Mouse (Mus musculus): ENCODE results near the gene Cdc6. TPM values are rescaled to one million over a fixed set of nuclear protein-coding genes. Genes with fewer than 3 reads are reported as not detected.
"Not testable (repeated sequence)": the region's sequence is repeated elsewhere in the genome, so short reads cannot be mapped to it uniquely, and the experiment has no call there.

Gene Cdc6
- polyA plus RNA-seq, 3 experiments from 2014 or later: 5.1 to 40.6 (median 5.2) TPM

DNA sequence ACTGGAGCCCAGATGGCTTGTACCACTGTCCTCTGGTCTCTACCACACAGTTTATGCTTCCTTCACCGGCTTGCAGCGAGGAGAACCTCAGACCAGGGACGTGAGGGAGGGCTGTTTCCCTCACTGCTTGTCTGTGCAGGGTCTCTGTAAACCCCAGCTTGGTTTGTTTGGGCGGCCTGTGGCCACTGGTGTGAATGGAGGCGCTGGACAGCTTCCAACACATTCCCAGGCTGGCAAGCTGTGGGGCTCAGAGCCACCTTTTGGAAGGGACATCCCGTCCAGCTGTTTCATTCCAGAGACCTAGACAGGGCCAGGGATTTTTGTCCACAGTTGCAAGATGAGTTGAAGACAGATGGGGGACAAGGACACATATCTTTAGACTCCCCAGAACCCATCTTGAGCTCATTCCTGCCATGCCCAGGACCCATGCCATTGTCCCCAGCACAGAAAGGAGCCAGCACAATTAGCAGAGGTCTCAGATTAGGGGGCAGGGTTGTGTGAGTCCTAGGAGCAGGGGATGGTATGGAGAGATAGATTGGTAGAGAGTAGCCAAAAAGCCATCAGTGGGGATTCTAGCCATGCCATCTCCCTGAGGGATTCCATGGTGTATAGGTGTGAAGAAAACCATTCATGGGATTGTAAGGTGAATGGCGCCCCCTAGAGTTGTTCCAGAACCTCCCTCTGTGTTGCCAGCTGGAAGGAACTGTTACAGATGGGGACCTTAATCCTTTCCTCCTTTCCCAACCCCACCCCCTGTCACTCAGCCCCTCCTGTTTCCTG, 24.1 kb downstream of the Cdc6 start:
- no peak for ATAC-seq

DNA sequence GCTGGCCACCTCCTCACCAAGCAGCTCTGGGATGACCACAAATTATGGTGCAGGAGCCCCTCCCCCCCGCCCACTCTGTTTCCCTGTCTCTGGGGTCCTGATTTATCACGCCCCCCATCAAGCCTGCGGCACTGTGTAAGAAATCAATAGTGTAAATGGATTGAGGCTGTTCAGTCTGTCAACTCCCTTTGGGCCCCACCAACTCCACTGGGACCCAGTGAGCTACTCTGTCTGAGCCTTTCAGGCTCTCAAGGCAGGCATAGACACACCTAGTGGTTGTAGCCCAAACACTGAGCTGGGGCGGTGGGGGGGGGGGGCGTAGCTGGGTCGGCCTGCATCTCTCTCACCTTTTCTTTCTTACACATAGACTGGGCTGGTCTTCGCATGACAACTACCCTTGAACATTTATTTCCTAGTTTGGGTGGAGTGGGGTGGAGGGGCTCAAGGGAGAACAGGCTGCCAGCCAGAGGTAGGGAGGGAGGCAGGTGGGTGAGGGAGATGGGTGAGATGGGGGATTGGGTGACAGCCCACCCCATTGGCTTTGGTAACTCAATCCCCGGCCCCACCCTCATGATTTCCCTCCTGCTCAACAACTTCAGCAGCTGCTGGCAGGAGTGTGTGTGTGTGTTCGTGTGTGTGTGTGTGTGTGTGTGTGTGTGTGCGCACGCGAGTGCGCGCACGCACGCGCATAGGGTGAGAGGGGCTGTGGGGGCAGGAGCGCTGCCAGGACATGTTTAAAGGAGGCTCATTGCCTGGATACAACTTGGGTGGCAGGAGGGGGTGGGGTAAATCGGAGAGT, 24.9 kb downstream of the Cdc6 start:
- no peak for ATAC-seq

DNA sequence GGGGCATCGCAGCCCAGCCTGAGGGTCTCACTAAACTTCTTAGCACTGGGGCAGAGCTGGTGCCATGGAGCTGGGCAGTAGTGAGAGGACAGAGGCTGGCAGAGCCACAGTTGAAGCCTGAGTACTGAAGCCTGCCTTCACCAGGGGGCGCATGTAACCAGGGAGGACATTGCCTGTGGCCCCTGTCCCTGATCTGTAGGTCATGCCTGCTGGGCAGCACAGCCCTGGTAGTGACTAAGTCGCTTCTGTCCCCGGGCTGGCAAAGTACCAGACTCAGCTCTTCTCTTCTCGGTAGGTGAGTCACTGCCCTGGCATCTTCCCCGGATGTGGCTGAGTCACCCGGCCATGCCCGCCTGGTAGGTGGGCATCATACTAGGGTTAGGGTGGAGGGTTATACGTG, 25.6 kb downstream of the Cdc6 start:
- ATAC-seq: peak; percentile 43

DNA sequence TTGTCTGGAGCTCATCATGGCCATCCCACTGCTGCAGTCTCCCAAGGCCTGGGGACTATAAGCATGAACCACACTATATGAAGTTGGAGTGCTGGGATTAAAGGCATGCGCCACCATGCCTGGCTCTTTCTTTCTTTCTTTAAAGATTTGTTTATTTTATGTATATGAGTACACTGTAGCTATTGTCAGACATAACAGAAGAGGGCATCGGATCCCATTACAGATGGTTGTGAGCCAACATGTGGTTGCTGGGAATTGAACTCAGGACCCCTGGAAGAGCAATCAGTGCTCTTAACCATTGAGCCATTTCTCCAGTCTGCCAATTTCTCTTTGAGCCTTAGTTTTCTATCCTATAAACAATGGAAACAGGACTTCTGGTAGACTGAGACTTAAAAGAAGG, 26.2 kb downstream of the Cdc6 start:
- ATAC-seq: not testable (repeated sequence)

DNA sequence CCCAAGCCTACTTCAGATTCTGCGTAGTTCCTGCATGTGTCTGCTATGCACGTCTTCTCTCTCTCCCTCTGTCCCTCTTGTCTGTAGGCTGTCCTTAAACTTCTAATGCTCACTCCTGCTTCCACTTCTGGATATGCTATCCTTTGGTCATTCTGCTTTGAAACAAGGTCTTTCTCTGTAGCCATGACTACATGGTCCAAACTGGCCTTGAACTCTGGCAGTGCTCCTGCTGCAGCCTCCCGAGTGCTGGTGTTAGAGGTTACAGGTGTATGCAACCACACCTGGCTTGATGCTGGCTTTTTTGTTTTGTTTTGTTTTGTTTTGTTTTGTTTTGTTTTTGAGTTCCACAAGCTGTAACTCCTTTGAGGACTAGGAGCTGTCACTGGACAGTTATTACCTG, 26.8 kb downstream of the Cdc6 start:
- no peak for ATAC-seq

DNA sequence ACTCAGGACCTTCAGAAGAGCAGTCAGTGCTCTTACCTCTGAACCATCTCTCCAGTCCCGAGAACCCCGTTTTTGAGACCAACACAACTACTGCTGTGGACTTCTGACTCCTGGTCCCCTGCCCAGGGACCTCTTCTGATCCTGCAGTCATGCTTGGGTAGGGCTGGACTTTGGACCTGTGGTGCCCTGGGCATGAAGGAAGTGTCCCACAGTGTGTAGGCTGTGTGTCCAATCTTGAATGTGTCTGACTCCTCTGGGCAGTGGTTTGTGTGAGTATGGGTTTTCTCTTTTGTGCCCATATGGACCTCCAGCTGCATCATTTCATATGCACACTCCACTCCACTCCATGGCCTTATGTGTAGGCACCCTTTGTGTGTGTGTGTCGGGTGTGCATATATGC, 27.5 kb downstream of the Cdc6 start:
- ATAC-seq: no peak

DNA sequence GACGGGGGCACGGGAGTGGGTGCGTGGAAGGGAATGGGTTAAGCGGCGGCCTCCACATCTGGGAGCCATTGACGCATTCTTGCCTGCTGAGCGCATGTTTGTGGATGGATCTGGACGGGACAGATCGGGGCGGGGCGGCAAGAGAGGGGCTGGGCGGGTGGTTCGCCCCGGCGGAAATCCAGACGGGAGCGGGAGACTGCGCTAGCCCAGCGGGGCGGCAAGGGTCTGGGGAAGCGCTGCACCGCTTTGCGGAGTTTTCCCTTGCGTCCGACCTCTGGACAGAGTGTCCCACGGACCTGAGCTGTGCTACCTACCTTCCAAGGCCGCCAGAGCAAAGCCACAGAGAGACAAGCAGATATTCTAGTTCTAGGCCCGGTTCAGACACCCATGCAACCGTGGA, 28.6 kb downstream of the Cdc6 start:
- no peak for ATAC-seq

DNA sequence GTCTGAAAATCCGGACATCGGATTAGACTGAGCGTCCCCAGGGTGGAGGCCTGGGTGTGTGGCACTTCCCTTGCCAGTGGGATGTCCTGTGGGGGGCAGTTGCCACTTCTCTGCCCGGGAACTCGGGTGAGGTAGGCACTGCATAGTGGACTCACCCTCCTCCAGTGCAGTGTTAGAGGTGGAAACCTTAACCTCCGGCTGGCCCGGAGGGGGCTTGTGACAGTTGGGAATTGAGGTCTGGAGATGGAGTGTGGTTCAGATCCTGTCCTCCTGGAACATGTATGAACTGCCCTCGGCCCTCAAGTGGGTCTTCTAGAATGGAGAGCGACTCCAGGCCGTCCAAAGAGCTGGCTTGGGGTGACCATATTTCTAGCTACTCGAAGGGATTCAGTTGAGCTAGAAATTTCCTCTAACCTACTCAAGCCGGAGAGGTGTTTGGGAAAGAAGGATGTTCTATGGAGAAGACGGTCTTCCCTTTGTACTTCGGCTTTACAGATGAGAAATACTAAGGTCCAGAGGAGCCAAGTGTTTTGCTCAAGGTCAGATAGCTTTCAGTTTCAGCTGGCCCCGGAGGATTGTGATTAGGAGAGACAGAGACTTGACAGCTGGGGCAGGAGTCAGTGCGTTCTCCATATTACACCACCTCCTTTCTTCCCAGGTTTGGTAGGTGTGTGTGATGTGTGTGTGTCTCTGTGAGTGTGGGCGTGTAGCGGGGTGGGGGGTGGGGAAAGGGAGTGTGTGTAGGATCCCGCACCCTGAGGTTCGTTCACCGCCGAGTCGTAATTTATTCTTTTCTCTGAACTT, 29.2 kb downstream of the Cdc6 start:
- ATAC-seq: no peak

DNA sequence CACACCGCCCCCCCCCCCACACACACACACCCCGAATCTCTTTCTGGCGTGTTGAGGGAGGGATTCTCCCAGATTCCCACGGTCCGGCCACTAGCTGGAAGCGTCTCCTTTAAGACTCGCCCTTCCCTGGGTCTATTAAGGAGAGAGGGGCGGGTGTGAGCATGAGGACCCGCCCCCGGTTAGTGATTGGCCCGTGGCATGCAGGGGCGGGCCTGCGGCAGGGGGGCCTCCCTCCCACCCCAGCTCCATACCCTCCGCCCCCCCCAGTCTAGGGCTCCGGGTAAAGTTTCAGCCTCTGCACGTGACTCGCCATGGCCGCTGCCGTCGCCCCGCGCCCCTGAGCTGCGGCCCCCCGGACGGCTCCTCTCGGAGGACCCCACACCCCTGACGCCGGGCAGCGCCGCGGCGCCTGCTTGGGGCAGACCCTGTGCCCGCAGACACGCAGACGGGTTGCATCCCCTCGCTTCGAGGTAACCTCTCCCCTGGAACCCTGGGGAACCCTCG, 29.9 kb downstream of the Cdc6 start:
- ATAC-seq: peak; percentile 51

DNA sequence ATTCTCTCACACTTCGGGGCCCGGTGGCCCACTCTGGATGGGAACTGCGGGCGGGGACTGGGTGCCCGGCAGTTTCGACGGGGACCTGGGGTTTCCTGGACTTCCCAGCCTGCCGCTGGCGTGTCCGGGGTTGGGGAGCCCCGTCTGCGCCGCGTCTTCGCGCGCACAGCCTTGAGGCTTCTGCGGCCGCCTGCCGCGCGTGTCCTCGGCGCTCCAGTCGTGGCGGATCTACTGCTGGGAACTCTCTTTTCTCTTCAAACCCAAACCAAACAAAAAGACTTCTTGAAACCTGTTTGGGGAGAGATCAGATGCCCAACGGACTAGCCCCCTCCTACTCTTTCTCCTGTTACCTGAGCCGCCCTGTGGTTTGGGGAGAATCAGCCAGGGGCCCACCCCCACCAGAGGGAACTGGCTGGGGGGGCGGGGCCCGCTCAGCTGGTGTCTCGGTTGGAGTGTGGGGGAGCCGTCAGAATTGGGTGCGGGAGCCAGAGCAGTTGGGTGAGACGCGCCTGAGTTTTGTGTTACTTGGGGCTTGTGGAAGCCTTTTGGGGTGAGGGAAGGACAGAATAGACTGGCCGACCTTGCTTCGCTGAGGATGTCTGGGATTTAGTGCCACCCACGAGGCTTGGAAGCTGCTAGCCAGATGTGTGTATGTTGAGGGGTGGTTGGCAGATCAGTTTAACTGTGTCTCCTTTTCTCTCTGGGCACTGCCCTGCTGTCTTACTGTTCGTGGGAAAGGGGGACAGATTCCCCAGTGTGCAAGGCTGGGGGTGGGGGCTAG, 30.5 kb downstream of the Cdc6 start:
- no peak for ATAC-seq

DNA sequence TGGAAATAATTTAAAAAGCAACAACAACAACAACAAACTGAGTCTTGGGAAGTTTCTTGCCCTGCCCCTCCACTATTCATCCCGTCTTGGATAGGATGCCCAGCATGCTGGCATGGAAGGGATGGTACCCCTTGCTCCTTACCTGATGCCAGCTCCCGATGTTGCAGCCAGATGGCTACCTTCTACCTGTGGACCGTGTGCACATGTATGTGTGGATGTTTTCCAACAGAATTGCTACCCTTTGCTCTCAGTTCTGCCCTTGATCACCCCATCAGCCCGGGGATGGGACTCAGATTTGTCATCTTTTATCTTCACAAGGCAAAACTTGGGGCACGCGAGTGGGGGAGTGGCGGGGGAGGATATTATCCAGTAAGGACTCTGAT, 31.1 kb downstream of the Cdc6 start:
- ATAC-seq: no peak

DNA sequence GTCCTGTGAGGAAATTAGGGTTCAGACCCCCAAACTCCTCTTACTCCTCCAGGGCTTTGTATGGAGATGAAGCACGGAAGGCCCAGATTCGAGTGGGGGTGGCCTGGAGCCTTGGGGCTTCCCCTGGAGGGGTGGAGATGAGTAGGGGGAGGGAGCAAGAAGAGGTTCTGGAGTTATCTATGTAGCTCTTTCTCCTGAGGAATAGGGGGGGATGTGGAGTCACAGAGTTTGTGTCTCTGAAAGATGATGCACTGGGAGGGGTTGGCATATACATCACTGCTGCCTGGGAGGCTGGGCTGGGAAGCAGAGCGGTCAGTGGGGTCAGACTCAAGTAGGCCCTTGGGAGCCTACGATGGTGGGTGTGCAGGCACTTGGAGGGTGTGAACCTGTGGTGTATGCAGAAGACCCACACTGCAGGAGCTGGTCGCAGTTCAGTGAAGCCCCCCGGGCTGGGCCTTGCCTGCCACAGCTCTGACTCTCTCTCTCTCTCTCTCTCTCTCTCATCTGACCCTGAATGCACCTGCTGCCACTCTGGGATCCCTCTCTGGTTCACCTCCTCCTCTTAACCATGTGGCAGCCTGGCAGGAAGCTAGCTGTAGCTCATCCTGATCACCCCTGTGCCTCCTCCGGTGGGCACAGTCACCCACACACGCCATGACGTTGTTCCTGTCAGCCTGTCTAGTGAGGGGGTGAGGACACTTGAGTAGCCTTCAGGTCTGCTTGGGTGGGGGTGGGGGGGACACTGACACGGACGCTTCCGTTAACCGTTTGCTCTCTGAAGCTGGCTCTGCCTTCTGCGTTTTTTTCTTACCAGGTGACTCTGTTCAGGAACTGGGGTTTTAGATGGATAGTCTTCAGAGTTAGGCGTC, 31.7 kb downstream of the Cdc6 start:
- ATAC-seq: peak; percentile 10

DNA sequence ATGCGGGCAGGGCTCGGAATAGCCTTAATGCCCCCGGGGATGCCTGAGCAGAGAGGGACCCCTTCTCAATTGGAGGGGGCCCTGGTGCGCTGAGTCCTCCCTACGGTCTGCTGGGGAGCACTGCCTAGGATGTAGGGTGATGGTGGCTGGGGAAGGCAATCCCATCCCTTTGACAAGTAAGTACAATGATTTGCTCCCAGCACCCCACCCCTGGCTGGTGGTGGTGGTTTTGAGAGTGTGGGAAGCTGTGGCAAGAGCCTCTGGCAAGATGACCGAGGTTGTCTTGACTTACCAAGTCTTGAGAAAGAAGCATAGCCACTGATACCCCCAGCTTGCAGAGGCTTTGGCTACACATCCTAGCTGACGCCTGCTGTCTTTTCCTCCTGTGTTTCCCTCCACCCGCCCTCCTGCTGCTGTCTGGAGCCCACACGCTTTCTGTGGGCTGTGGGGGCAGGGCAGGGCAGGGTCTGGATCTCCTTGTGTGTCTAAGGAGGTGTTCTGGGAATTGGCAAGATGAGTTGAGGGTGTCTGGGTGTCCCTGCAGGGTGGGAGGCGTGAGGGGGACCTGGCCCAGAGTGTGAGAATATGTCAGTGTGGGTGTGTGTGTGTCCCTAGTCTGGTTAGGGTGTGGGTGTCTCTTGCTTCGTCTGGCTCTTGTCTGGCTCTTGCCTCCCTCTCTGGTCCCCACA, 32.5 kb downstream of the Cdc6 start:
- ATAC-seq: no peak

DNA sequence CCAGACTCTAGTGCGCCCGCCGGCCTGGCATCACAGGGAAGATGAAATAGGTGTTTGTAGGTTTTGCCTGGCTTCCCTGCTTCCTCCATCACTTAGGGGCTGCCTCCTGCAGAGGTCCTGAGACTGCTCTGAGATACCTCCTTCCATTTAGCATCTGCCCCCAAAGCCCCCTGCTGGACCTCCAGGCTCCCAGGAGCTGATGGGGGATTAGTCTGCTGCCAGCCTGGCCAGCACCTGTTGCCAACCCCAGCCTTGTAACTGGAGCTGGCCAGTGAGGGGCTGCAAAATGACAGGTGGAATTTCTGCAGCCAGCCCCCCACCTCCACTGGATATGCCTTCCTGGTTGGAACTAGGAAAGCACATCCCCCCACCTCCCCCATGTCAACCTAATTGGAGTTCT, 33.2 kb downstream of the Cdc6 start:
- no peak for ATAC-seq

DNA sequence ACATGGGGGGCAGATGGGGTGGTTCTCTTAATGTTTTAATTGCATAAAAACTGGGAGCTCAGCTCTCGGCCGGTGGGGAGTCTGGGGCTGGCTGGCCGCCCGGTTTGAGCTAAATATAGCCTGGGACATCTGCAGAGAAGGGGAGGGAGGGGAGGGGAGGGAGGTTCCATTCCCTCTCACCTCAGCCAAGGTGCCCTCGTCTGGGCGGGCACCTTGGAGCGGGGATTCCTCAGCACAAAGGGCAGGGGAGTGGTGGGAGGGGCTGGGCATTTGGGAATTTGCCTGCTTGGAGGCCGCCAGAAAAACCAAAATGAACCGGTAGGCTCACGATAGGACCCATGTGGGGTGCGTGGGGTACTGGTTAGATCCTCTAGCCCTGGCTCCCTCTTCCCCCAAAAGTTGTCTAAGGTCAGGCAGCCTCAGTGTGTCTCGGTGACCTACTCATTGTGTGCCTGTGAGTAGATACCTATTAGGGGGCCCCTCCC, 33.8 kb downstream of the Cdc6 start:
- ATAC-seq: no peak

DNA sequence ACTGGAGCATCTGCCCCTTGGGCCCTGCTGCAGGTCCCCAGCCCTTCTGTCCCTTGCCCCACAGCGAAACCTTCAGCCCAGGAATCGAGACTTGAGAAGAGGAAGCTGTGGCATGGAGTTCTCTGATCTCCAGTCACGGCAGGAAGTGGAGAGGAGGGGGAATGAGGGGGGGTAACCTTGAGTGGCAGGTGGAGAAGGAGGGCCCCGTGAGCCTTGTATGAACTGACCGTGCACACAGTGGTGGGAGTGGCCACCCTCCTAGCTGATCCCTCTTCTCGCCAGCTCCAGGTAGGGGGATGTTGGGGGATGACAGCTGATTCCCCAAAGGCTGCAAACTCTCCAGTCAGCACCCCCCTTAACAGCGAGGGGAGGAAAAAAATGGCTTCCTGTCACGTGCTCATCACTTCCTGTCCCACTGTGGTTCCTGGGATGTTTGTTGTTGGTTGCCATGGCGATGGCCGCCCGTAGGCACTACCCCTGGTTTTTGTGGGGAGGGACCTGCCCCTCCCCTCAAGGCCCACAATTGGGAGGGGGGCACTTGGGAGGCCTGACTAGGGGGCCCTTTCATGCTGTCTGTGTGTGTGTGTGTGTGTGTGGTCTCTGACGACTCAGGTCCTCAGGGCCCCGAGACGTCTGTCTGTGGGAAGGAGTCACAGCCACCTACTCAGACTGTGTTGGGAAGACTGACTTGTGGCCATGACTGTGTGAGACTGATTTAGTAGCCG, 34.4 kb downstream of the Cdc6 start:
- peak; percentile 49 for ATAC-seq

DNA sequence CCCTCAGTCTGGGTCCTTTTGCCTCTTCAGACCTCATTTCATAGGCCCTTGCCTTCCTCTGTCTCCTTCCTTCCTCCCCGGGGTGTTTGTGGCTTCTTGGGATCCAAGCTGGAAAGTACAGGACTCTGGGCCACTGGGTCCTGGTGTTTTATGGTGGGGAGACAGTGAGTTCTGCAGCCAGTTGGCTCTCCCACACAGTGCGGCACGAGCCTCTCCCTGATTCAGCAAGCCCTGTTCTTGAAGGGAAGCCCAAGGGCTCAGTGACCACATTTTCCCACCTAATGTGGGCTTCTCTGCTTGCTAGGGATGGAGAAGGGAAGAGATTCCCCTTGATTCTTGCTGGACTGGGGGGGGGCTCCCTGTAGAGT, 34.9 kb downstream of the Cdc6 start:
- ATAC-seq: no peak

DNA sequence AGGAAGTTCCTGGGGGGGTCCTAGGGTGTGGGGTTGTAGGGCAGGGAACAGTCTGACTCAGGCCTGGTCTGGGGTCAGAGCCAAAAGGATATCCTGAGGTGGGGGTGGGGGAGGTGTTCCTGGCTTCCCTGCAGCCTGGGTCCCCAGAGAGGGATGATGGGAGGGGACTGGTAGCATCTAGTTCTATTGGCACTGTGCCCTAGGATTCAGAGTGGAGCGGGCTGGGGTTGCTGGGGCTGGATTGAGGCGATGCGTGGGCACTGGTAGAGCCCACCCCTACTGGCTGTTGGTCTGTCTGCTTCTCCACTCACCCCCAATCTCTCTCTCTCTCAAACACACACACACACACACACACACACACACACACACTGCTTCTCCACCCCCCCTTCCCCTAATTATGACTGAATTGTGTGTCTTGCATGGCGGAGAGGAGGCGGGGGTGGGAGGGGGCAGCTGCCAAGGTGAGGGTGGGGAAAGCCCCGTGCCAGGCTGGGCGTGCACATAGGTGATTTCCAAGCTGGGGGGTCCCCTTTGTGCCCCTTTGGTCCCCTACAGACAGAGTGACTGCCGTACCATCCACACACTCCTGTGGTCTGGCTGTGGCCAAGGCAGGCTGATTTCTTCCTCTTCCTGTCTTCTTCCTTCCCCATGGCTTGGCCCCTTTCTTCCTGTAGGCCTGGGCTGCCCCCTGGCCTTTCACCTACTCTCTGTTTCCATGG, 35.5 kb downstream of the Cdc6 start:
- peak; percentile 11 for ATAC-seq

Data from inflammation-experienced regulatory T-cells, adult 6 months (primary cell).